Mouse (Mus musculus) telencephalon, adult 2 months (tissue): ENCODE data around the gene Rpp21.

Experiments
- DNase-seq: peaks from one replicate; pipeline ENCODE4 v3.0.0-alpha.2; 2011; ENCODE audit warnings: low read depth, low spot score

Gene Rpp21

DNA sequence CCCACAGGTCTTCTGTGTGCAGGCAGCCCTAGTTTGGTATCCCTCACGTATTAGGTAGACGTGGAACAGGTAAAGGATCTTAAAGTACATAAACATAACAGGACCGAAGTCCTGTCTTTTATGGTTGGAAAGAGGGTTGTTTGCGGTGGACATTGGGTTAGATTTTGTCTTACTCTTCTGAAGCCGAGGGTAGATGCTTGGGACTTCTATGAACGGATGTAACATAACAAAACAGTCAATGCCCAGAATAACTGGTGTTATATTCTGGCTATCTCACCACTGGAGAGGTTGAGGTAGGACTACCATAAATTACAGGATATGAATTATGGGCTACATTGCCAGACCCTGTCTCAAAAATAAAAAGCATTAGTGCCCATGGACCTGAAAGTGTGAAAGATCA lies at the start of gene Rpp21:
Rpp21 (minus strand) TSS at position 101 of the 400 bp plus-strand sequence.
- no peak for DNase-seq

DNA sequence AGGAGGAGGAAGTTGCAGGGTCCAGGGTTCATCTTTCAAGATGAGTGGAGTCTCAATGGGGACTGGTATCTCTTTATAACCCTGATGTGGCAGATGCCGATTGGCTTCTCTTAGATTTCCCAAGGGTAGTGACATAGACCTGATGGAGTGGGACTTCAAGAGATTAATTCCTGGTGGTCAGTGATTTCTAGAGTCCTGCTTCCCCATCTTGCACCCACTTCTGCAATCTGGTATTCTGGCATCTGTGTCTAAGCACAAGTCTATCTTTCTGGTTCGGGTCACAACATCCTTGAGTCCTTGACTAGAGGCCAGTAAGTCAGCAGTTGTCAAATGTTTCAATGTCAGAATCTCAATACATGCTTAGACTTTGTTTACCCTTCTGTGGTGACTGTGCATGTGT lies 28.5 kb upstream of the Rpp21 start, which contains the start of gene H2-M10.2:
H2-M10.2 (minus strand) TSS at position 101 of the 400 bp plus-strand sequence.
- no peak for DNase-seq

DNA sequence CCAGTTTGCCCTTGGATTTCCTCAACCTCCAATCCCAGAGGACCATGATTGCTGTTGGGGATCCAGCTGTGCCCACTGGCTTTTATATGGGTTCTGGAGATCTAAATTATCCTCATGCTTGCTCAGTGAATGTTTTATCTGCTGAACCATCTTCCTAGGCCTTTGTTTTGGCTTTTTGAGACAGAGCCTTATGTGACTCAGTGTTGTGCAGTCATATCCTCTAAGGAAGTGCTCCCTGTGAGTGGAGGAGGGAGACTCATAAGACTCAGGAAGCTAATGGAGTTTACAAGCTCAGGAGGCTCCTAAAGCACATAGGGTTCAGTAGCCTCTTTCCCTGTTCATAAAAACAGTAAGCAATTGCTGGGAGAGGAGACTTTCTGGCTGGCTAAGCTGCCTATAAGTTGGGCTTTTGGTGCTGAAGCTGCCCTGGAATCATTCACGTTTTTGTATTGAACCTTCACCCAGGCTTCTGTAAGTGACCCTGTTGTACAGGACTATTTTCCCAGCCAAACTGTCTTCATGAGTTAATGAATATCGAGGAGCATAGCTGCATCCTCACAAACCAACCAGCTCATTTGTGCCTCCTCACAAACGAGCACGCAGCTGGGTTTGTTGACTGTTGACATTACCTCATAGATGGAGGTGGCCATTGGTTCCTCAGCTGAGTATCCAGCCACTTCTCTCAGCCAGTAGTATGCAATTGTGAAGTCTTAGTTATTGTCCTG lies 23.8 kb upstream of the Rpp21 start:
- no peak for DNase-seq

DNA sequence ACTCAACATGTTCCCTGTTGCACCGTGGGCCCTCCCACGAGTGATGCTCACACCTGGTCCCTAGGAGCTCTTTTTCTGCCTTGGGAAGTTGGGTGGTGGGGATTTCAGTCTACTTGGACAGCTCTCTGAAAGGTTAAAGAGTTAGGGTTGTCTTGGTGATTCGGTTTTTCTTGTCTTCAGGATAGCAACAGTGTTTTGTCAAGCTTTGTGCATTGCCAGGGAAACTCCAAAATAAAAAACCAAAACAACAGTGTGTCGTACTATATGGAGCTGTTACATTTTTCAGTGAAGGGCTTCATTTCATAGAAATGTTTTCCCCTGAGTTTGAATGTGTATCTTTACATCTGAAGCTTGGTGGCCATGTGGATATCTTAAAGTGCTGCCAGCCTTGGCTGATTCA lies 16.9 kb upstream of the Rpp21 start:
- no peak for DNase-seq

DNA sequence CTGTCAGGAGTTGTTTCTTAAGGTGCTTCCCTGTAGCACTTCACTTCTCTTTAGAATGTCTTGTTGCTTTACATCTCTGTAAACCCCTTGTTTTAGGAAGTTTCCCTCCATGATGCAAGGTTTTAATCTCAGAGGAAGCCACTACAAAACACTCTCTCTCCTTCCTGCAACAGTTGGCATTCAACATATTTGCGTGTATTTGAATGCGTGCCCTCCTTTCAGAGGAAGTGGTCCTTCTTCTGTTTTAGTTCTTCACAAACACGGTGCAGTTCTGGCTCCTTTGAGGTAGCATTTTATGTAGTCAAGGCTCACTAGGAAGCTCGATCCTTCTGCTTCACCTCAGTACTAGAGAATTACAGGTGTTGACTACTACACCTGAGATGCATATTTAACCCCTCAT lies 15.9 kb upstream of the Rpp21 start:
- no peak for DNase-seq

DNA sequence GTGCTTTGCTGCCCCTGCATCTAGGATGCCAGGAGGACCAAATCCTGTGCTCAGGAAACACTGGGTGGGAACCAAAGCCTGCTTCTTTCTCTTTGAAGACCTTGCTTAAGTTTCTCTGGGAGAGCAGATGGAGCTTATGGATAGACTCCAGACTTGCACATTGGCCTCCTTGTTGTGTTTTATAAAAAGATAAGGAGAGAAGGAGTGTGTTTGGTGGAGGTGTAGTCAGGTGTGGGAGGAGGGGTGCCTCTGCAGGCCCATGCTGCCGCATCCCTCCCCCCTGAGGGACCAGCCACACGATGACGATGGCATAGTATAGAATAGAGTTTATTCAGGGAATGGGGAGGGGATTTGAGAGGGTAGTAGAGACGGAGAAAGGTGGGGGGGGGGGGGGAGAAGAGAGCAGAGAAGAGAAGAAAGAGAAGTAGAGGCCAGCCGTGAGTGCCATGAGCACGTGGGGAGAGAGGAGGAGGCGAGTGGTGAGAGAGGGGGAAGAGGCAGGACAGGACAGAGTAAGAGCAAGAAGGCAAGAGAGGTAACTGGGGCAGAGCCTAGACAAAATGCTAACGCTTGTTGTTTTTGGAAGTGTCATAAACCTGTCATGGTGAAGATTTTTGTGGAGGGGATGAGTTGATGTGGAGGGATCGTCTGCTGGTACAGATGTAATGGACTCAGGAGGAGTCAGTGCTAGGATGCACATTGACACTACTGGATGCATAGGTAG lies 14.9 kb upstream of the Rpp21 start:
- DNase-seq = no peak

DNA sequence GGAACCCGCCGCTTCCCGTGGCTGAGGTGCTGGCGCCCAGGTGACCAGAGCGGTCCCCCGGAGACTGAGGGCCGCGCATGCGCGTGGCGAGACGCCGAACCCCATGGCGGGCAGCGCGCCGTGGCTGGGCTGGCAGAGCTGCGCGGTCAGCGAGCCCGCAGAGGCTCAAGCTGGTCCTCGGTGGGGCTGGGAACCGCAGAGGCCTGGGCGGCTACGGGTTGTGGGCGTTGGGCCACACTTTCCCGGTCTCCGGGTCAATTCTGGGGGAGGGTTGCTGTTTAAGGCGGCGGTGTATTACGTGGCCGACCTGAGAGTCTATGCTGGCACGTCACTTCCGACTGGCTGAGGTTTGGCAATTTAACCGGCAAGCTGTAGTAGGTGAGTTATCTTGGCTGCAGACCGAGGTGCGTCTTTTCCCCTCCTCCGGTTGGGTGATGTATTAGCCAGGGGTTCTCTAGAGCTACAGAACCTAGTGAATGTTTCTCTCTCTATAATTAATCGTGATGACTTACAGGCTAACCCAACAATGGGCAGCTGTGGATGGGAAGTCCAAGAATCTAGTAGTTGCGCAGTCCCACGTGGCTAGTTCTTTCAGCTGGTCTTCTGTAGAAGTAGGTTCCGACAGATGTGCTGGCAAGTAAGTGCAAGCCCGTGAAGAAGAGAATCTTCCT lies 13.9 kb upstream of the Rpp21 start, which contains the start of gene Trim39:
Trim39 (minus strand) TSS at position 662 of the 671 bp plus-strand sequence.
- DNase-seq = peak; percentile 80

DNA sequence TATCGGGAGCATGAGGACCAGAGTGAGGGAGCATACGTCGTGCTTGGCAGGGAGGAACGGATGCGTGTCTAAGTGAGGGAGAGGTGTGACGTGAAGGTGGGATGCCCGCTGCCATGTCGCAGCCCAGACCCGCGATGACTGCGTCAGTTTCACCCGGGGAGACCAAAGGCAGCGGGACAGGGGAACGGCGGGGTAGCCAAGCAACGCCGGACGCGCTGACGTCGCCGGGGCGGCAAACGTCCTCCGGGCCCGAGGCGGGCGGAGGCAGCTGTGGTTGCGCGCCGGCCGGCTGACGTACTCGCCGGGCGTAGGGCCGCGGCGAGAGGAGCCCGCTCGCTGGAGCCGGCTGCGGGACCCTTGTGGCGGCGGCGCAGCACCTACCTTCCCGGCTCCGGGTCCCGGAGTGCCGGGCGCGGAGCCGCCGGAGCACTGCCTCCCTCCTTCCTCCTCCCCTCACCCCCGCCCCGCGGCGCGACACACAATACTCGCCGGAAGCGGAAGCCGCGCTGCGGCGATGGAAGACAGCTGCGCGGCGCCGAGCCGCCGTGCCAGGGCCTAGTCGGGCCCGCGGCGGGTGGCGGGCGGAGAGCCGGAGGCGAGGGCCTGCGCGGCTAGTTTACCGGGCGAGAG lies 13.2 kb upstream of the Rpp21 start:
- peak; percentile 70 for DNase-seq

DNA sequence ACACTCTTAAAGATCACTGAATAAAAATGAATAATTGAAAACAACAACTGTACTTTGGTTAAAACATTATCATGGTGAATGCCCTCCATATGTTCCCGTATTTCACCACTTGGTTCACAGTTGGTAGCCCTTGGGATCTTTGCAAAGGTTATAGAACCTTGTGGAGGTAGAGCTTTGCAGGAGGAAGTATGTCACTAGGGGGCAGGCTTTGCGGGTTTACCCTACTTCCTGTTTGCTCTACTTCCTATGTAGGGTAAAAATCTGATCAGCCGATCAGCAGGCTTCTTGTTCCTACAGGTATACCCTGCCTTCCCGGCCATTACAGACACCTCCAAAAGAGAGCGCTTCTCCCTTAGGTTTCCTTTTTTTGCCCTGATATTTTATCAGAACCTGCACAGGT lies 8.0 kb upstream of the Rpp21 start:
- DNase-seq = no peak

DNA sequence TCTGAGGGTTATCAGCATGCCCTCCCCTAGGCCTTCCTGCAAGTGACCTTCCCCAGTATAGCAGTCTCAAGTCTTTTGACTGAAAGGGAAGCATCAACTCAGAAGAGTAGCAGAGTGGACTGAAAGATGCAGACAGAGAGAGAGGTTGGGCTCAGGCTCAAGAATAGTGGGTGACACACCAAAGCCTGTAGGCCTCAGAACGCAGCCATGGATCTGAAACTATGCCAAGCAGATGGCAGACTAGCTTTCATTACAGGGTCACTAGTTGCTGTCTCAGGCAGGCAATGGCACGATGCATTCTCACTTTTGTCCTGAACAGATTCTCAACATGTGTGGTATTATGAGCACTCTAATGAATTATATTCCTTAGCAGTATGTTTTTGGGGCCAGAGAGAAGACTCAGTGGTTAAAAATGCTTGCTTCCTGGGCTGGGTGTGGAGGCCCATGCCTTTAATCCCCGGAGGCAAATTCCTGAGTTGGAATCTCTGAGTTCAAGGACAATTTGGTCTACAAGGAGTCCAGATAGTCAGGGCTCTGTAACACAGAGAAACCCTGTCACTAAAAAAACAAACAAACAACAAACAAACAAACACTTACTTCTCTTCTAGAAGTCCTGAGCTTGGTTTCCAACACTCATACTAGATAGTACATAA lies 6.5 kb upstream of the Rpp21 start:
- no peak for DNase-seq

DNA sequence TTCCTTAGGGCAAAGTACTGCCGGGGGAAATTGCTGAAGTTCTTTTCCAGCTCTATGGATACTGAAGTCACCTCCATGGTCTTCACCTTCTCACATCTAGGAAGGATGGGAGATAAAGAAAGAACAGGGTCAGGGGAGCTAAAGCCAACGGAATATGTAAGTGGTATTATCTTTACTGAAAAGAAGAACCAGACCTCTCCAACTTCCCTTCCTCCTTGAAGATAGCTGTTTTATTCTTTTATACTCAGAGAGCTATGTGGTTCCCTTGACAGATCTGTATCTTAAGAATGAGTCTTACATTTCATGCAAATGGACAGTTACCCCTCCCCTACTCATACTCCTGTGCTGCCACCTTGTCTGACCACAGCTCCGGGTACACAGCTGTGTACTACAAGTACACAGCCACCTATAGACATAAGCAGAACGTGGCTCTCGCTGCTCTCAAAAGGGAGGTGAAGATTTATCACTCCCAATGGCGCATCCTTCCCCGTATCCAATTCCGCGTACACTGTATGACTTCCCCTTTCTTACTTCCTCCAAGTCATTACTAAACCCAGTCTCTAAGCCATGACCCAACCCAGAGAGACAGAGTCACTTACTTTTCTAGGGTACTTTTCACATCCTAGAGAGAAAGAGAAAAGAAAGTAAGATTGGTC lies 3.8 kb upstream of the Rpp21 start:
- DNase-seq = no peak

DNA sequence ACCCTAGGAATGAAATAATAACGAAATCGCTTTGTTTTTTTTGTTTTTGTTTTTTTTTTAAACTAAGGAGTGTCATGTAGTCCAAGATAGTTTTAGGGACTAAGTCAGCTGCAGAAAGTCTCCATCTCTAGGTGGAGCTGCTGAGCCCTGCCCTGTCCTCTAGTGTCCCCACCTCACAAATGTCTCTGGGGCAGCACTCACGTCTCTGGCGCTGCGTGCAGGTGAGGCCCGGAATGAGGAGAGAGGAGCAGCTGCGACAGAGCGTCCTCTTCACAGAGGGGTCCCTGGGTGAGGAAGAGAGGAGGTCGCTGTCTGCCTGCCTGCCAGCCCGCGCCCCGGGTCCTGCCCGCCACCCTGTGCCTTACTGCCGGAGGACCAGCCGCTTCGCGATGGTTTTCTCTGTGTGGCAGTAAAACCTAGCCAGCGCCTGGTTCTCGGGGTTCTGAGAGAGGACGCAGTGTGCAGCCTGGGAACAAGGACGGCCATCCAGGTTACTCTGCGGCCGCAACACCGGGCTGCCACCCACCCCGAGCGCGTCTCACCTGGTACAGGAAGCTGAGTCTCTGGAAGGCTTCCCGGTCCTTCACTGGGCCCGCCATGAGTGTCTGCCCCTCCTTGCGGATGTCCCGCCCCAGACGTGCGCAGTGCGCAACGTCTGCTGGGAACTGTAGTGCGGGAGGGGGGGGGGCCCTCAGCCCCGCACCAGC lies 475 bp downstream of the Rpp21 start:
- peak; percentile 82 for DNase-seq

DNA sequence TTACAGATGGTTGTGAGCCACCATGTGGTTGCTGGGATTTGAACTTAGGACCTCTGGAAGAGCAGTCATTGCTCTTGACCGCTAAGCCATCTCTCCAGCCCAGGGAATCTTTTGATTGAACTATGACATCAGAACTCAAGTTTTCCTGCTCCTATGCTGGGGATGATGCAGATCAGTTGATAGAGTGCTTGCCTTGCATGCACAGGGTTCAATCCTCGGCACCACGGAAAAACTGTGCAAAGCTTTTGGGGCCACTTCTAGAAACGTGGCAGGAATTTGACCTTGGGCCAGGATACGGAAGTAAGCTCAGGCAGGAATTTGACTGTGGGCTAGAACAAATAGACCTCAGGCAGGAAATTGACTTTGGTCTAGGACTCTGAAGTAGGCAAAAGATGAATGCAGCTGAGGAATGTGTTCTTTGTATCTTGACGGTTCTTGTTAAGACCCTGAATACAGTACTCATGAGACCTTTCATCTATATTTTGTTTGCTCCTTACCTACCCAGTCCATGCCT lies 4.7 kb downstream of the Rpp21 start:
- DNase-seq = no peak

DNA sequence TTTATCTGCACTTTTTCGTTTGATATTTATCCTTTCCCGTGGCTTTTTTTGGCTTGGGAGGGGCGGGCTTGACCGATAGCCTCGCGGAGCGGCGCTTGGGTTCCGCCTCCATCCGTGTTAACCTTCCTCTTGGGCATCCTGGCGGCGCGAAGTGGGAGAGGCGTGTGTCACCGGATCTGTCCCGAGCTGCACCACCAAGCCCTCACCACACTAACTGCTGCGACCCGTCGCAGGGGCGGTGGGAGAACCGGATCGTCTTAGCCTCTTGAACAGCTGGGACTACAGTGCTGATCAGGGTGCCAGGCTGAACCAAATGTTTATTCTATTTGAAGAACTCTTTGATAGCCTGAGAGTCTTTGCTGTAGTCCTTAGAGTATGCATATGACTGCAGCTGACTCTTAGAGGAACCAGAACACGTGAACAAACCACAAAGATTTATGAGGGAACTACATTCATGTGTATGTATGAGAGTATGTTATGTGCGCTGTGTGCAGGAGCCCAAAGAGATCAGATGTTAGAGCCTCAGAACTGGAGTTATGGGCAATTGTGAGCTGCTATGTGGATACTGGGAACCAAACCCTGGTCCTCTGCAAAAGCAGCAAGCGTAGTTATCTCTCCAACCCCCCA lies 5.5 kb downstream of the Rpp21 start:
- DNase-seq = no peak

DNA sequence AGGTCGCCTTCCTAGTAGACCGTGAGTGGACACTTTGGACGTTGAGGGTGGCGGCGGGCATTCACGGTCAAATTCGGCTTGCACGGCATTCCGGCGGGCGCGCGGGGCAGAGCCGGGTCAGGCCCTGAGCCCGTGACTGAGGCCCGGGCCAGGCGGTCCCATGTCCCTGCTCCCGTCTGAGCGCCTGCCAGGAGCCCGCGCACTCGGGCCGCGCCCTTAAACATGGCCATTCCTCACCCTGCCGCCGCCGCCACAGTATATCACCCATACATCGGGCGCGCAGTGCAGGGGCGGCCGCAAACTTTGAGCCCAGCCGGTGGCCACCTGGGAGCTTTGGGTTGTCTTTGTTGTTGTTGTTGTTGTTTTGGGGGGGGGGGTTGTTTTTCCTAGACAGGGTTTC lies 9.0 kb downstream of the Rpp21 start:
- no peak for DNase-seq

DNA sequence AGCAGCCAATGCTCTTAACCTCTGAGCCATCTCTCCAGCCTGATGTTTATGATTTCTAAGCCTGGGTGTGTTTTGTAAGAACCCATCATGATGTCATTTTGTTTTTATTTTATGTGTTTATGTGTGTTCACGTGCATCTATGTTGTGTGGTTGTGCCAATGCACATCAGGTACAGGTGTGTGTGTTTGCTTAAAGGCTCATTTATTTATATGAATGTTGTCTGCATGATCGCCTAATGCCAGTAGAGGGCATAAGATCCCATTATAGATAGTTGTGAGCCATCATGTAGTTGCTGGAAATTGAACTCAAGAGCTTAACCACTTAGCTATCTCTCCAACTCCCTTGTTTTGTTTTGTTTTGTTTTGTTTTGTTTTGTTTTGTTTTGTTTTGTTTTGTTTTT lies 12.1 kb downstream of the Rpp21 start:
- no peak for DNase-seq

DNA sequence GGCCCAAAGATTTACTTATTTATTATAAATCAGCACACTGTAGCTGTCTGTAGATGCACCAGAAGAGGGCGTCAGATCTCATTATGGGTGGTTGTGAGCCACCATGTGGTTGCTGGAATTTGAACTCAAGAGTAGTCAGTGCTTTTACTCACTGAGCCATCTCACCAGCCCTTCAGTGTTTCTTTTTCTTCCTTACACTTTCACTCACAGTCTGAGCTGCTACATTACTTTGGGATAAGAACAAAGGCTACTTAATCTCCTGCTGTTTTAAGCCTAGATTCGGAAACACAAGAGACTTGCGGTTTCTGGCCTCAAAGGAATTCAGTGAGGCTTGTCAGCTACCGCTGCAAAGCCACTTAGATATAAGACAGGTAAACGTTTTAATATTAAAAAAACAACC lies 13.8 kb downstream of the Rpp21 start:
- DNase-seq = no peak

DNA sequence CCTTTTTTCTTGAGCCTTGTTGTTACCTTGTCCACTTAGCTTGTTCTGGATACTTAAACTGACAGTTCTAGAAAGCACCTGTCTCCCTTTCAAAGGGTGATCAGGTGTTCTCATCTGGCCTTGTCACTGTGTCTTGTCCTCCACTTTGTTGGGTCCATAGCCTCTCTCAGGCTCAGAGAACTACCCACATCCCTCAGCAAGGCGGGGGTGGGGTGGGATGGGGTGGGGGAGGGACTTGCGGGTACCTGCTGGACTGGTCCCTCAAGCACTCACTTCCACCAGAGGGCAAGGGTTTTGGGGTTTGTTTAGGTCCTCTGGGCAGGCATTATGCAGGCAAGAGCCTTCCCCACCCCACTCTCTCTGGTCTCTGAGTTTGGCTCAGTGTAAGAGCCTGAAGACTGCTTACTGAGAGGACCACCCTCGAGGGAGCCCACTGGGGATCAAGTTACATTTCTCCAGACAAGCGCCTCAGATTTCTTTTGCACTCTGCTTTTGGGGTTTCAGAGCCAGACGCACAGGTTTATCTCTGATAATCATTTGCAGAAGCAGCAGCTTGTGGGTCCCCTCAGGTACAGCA lies 17.1 kb downstream of the Rpp21 start:
- no peak for DNase-seq

DNA sequence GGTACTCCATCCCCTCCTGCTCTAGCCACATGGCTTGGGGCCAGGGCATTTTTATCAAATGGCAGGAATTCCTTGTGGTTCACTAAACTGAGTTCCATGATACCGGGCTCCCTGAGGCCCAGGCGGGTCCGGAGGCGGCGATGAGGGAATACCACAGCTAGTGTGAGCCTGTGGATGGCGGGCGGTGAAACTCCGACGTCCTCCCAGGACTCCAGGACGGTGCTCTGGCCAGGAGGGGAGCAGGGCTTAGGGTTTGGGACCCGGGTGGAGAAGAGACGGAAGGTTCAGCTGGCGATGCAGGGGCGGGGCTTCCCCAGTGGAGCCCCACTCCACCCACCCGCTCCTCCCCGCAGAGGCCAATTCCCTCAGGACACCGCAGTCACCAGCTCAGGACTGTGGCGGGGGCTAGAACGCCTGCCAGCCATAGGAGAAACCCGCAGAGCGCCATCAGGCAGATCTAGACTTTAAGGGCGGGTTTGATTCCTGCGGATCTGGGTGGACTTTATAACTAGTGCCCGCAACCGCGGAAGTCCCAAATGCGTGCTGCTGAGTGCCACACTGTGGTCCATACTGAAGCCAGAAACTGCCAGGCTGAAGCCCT lies 20.4 kb downstream of the Rpp21 start:
- DNase-seq = no peak
